Mouse (Mus musculus) spleen, adult 2 months (tissue): ENCODE measurements around the gene Radil. TPM values are rescaled to one million over a fixed set of nuclear protein-coding genes. Genes with fewer than 3 reads are reported as not detected.
A peak's percentile ranks its signal among the peaks of the same experiment; 100 is the strongest.

Experiments
- DNase-seq, 2 experiments: peaks; one replicate each; pipeline versions ENCODE4 v3.0.0 to v3.0.0-alpha.2; 2012 to 2021; ENCODE audit warnings: low spot score in 2 of 2, low read depth in 1 of 2
- H3K27ac ChIP-seq: fragments of 200-500 bp; 2 replicates; pipeline ENCODE4 v1.5.1; 2012; ENCODE audit warnings: low read length, inconsistent platforms; ENCODE audit not compliant: insufficient read depth
- H3K27me3 ChIP-seq: fragments of 200-500 bp; 2 replicates; pipeline ENCODE4 v1.6.1; 2012; ENCODE audit warnings: mild to moderate bottlenecking, moderate library complexity, low read length, inconsistent platforms; ENCODE audit not compliant: control insufficient read depth, insufficient read depth
- H3K36me3 ChIP-seq: fragments of 200-500 bp; 2 replicates; pipeline ENCODE4 v1.6.1; 2012; ENCODE audit warnings: mild to moderate bottlenecking, low read length, inconsistent platforms; ENCODE audit not compliant: control insufficient read depth, insufficient read depth
- H3K4me1 ChIP-seq: fragments of 200-500 bp; 2 replicates; pipeline ENCODE4 v1.6.1; 2011; ENCODE audit warnings: inconsistent platforms; ENCODE audit not compliant: control insufficient read depth, insufficient read depth, insufficient read length
- H3K4me3 ChIP-seq: fragments of 200-500 bp; 2 replicates; pipeline ENCODE4 v1.5.1; 2011; ENCODE audit warnings: mild to moderate bottlenecking, inconsistent platforms; ENCODE audit not compliant: insufficient read depth, insufficient read length; ENCODE audit errors: extremely low read depth
- CTCF ChIP-seq: fragments of 200-500 bp; IDR thresholded peaks from 2 replicates; pipeline ENCODE4 v1.5.1; 2011; ENCODE audit warnings: mild to moderate bottlenecking, inconsistent platforms; ENCODE audit not compliant: insufficient read depth, insufficient read length, insufficient replicate concordance; ENCODE audit errors: extremely low read depth
- POLR2A ChIP-seq: fragments of 200-500 bp; IDR thresholded peaks from 2 replicates; pipeline ENCODE4 v1.6.1; 2011; ENCODE audit warnings: low read depth, low read length, inconsistent platforms
- WGBS: fragments of 180-500 bp; shearing (Covaris S2); methylation state at CpG from one replicate; pipeline ENCODE4 v1.1.7; 2018; 5-methylcytosine and 5-hydroxymethylcytosine counted together
- polyA plus RNA-seq: library from polyadenylated mRNA; depleted of rRNA; stranded (reverse); fragments of >200 nt; gene quantifications from 2 replicates; pipeline ENCODE4 v1.2.3, GENCODE M21; 2012

Gene Radil
- polyA plus RNA-seq, 1 experiment = 0.25 TPM

- whole genome bisulfite sequencing = 94% methylated on average over 4 of the region's 4 CpGs
- Histone ChIP-seq H3K27me3 (no peaks in the 10 kb centered on the region; the same call in 1 of the 2 replicates), H3K4me3 (no peak overlapping the region), H3K36me3 (no peaks in the 10 kb centered on the region), H3K27ac (no peak overlapping the region), H3K4me1 (no peaks in the 10 kb centered on the region)
- no peak for DNase-seq
- TF ChIP-seq POLR2A (no peak), CTCF (no peak)
Observed at GRCm38 (mm10) chr5:142556721-142557120, 5.8 kb upstream of the Radil start.

DNA sequence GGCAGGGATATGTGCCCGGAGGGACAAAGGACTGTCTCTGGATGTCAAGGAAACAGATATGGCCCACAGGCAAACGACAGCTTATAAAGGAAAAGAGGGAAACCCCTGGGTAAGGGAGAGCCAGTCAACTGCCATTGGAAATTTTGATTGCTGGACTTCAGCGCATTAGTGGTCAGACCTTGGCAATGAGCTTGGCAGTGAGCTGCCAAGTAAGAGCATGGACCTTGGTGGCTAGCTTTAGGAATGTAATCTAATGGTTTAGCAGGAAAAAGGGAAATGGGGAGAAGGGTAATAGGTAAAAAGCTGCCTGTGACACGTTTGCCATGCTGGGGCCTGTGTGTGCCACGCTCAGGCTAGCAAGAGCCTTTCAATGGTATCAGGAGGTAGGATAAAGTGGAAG, 5.0 kb upstream of the Radil start:
- H3K36me3 ChIP-seq = no peaks in the 10 kb centered on the region
- no peak overlapping the region for H3K4me3 ChIP-seq
- peaks cover 1% of the 10 kb centered on the region; the same call in 1 of the 2 replicates for H3K4me1 ChIP-seq
- WGBS = 69% methylated on average over 5 of the region's 5 CpGs
- peaks cover 4% of the 10 kb centered on the region for H3K27me3 ChIP-seq
- no peak for DNase-seq
- TF ChIP-seq CTCF (no peak), POLR2A (no peak)
- no peak overlapping the region for H3K27ac ChIP-seq

GRCm38 (mm10) chr5:142549961-142550705, 765 bp downstream of the Radil start:
- peak overlapping the region; percentile 38; the same call in 1 of the 2 replicates for H3K4me3 ChIP-seq
- no peak for DNase-seq
- TF ChIP-seq CTCF (no peak), POLR2A (no peak)
- H3K27me3 ChIP-seq = peaks cover 8% of the 10 kb centered on the region
- H3K36me3 ChIP-seq = no peaks in the 10 kb centered on the region
- H3K27ac ChIP-seq = no peak overlapping the region
- peaks cover 4% of the 10 kb centered on the region; the same call in 1 of the 2 replicates for H3K4me1 ChIP-seq
- 17% methylated on average over 31 of the region's 31 CpGs for WGBS

DNA sequence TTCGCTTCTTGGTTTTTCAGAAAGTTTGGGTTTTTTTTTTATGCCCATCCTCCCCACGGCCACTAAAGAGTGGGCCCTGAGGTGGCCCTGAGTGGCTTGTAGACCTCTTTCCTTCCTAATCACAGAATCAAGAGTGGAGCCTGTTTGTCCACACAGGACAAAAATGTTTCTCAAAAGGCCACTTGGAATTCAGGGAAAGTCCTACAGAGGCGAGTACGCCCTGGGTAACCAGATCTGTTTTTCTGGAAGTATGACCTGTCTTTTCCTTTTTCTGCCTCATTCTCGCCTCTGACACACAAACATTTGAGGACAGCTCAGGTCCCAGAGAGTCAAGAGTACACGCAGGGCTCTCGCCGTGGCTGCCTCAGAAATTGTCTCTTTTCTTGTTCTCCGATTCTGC, 1.5 kb downstream of the Radil start:
- Histone ChIP-seq H3K27ac (no peak overlapping the region), H3K4me3 (no peak overlapping the region), H3K27me3 (peaks cover 8% of the 10 kb centered on the region), H3K4me1 (peaks cover 4% of the 10 kb centered on the region; the same call in 1 of the 2 replicates), H3K36me3 (no peaks in the 10 kb centered on the region)
- TF ChIP-seq CTCF (no peak), POLR2A (no peak)
- WGBS = 81% methylated on average over 9 of the region's 9 CpGs
- DNase-seq = no peak

DNA sequence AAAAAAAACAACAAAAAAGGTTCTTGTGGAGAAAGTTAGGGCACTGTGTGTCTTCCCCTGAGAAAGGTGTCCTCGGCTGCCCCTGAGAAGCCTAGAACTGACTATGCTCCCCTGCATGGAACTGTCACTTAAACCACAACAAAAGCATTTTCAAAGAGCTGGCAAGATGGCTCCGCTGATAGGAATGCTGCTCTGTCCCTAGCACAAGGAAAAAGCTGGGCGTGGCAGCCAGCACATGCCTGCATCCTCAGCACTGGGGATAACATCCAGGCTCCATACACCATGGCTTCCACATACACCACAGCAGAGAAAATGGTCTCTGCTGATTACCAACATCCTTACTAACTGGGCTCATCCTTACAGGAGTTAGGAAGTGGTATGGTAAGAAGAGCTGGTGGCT, 3.8 kb downstream of the Radil start:
- Histone ChIP-seq H3K36me3 (no peaks in the 10 kb centered on the region), H3K4me3 (no peak overlapping the region), H3K27me3 (peaks cover 8% of the 10 kb centered on the region), H3K27ac (no peak overlapping the region), H3K4me1 (peaks cover 4% of the 10 kb centered on the region; the same call in 1 of the 2 replicates)
- no peak for TF ChIP-seq POLR2A
- TF ChIP-seq CTCF = no peak
- DNase-seq = no peak
- 85% methylated on average over 3 of the region's 3 CpGs for WGBS

- TF ChIP-seq POLR2A = no peak
- TF ChIP-seq CTCF = no peak
- no peak for DNase-seq
- Histone ChIP-seq H3K4me1 (peaks cover 4% of the 10 kb centered on the region; the same call in 1 of the 2 replicates), H3K36me3 (no peaks in the 10 kb centered on the region), H3K27ac (no peak overlapping the region), H3K27me3 (peaks cover 8% of the 10 kb centered on the region), H3K4me3 (no peak overlapping the region)
- 65% methylated on average over 5 of the region's 5 CpGs for WGBS
Observed at GRCm38 (mm10) chr5:142546344-142546743, 4.6 kb downstream of the Radil start.
